Mouse (Mus musculus) C2C12 (cell line): ENCODE measurements around the gene Gm3642.
"Not testable (repeated sequence)": the region's sequence is repeated elsewhere in the genome, so short reads cannot be mapped to it uniquely, and the experiment has no call there.

Source experiments
- CEBPB ChIP-seq: IDR thresholded peaks from one replicate; pipeline ENCODE4 v1.6.1; 2011; ENCODE audit warnings: low read depth, mild to moderate bottlenecking, control low read depth, moderate library complexity
- CTCF ChIP-seq: IDR thresholded peaks from one replicate; pipeline ENCODE4 v1.5.1; 2011; ENCODE audit not compliant: control insufficient read depth, insufficient read depth, insufficient read length
- MAX ChIP-seq: IDR thresholded peaks from one replicate; pipeline ENCODE4 v1.6.1; 2011; ENCODE audit warnings: mild to moderate bottlenecking, control low read depth
- MYOD1 ChIP-seq: IDR thresholded peaks from one replicate; pipeline ENCODE4 v1.6.1; 2011; ENCODE audit warnings: low read depth; ENCODE audit not compliant: control insufficient read depth, insufficient read length
- USF1 ChIP-seq: IDR thresholded peaks from one replicate; pipeline ENCODE4 v1.6.1; 2011; ENCODE audit warnings: low read depth, mild to moderate bottlenecking, control low read depth, moderate library complexity

DNA sequence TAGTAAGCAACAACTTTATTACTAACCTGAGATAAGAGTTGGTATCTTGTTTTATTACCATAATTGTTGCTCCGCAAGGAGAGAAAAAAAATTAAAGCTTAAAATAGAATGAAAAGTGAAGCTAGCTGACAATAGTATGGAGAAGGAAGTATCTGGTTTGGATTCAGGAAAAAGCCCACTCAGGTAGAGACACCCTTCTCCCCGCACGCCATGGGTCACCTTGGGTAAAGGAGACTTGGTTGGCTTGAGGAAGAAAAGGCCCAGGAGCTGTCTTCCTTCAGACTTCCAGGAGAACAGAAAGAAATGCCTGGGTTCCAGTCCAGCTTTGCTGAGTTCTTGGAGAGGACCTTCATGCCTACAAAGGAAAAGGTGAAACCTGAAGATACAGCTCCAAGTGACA is 16.8 kb downstream of the Gm3642 start:
- TF ChIP-seq CTCF, USF1, MYOD1, CEBPB, MAX: not testable (repeated sequence)
